Mouse (Mus musculus) heart, embryonic 12.5 days (tissue): ENCODE data around the gene Cnksr3. TPM values are rescaled to one million over a fixed set of nuclear protein-coding genes. Genes with fewer than 3 reads are reported as not detected.

Experiments used
- ATAC-seq: fragments of 200-750 bp; cut with Nextera tagmentation; 2 replicates; pipeline ENCODE4 v1.8.0; 2017; ENCODE audit warnings: moderate TSS enrichment, moderate library complexity; ENCODE audit not compliant: insufficient number of reproducible peaks, low FRiP score
- H3K27ac ChIP-seq: fragments of 300-500 bp; sonication (generic); 2 replicates; pipeline ENCODE4 v1.5.1; 2016; ENCODE audit warnings: mild to moderate bottlenecking, moderate library complexity; ENCODE audit not compliant: poor library complexity, severe bottlenecking
- H3K27me3 ChIP-seq: fragments of 300-500 bp; sonication (generic); replicated peaks from 2 replicates; pipeline ENCODE4 v1.6.1; 2016; ENCODE audit warnings: mild to moderate bottlenecking, moderate library complexity
- H3K36me3 ChIP-seq: fragments of 300-500 bp; sonication (generic); 2 replicates; pipeline ENCODE4 v1.6.1; 2016; ENCODE audit warnings: mild to moderate bottlenecking, moderate library complexity
- H3K4me1 ChIP-seq: fragments of 300-500 bp; sonication (generic); replicated peaks from 2 replicates; pipeline ENCODE4 v1.6.1; 2016; ENCODE audit warnings: mild to moderate bottlenecking
- H3K4me2 ChIP-seq: fragments of 300-500 bp; sonication (generic); 2 replicates; pipeline ENCODE4 v1.6.1; 2016; ENCODE audit warnings: mild to moderate bottlenecking, moderate library complexity
- H3K4me3 ChIP-seq: fragments of 300-500 bp; sonication (generic); 2 replicates; pipeline ENCODE4 v1.5.1; 2016; ENCODE audit warnings: mild to moderate bottlenecking
- H3K9ac ChIP-seq: fragments of 300-500 bp; sonication (generic); 2 replicates; pipeline ENCODE4 v1.6.1; 2016; ENCODE audit warnings: mild to moderate bottlenecking, moderate library complexity
- H3K9me3 ChIP-seq: fragments of 300-500 bp; sonication (generic); replicated peaks from 2 replicates; pipeline ENCODE4 v1.6.1; 2016; ENCODE audit warnings: mild to moderate bottlenecking, moderate library complexity
- WGBS: fragments of 180-500 bp; shearing (Covaris S2); methylation state at CpG from one replicate; pipeline ENCODE4 v1.1.7; 2016; 5-methylcytosine and 5-hydroxymethylcytosine counted together
- polyA plus RNA-seq: library from polyadenylated mRNA; unstranded; fragments of >200 nt; fragmentation: Nextera tagmentation; extraction: Ambion mirVana; gene quantifications from 2 replicates; pipeline ENCODE4 v1.2.1, GENCODE M21; 2016

The Cnksr3 gene
- polyA plus RNA-seq, 1 experiment from 2014 or later, result 7.0 TPM

DNA sequence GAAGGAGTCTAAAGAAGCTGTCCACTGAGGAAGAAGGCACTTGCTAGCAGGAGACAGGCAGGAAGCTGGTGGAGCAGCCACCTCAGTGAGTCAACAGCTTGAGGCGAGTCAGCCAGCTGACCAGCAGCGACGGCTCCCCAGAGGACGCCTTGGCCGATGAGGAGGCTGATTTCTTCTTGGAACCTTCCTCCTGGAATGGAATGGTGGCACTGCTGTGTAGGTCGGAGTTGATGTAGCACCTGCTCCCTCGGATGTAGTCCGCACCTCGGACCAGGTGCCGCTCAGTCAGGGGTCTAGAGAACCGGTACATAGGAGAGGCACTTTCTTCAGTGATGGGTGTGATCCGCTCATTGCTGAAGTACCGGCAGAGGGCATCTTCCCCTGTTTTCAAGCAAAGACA is 91.8 kb downstream of the Cnksr3 start:
- Histone ChIP-seq H3K9me3 (no peaks in the 10 kb centered on the region), H3K4me3 (no peak overlapping the region), H3K4me1 (peaks cover 14% of the 10 kb centered on the region), H3K4me2 (no peak overlapping the region), H3K27ac (no peak overlapping the region), H3K27me3 (no peaks in the 10 kb centered on the region), H3K9ac (no peak overlapping the region), H3K36me3 (peaks cover 26% of the 10 kb centered on the region)
- ATAC-seq, result no peak
- 90% methylated on average over 13 of the region's 13 CpGs for WGBS

DNA sequence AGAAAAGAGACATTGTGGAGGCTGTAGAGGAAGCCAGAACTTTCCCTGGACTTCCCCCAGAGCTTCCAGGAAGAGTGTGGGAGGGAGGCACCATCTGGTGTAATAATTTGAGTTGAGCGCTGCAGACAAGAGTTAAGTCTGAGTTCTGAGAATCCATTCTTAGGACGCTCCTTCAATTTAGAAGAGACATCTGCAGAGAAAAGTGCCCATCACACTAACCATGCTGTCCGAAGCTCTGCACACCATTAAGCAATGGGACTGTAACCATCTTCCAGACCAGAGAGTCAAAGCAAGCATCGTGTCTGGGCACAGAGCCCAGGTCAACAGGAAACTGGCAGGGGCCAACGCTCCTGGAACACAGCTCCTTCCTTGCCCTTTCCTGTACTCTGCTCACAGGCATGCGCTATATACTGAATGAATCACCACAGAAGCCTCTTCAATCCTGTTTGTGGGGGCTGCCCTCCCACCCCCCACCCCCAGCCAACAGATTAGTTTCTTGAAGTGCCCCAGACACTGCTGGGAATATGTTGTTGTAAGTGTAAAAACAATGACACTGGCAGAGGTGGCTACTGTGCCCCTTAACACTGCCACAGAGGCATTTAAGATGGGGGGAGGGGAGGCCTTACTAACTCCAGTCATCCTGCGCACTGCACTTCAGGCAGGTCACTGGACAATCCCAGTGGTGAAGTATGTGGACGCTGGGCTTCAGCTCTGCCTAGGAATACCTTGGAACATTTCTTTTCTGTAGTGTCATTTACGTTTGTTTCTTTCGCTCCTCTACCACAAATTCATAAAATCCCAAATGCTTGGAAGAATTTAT is 93.6 kb downstream of the Cnksr3 start:
- Histone ChIP-seq H3K4me2 (peak overlapping the region; percentile 12; the same call in 1 of the 2 replicates), H3K9ac (peak overlapping the region; percentile 30; the same call in 1 of the 2 replicates)

DNA sequence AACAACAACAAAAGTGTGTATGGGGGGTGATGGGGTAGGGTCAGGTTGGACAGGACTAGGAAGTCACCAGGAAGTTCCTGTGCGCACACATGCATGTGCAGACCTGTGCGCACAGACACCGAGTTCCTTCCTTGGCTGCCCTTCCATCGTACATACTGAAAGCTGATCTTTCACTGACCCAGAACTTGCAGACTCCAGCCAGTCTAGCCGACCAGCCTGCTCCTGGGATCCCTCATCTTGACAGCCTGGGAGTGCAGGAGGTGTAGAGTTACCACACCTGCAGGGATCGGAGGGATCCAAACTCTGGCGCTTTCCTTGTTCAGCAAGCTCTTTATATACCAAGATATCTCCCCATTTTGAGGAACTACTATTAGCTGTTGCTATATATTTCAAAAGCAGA is 94.3 kb downstream of the Cnksr3 start:
- ATAC-seq, result peak; percentile 39; the same call in 1 of the 2 replicates
- peaks cover 14% of the 10 kb centered on the region for H3K4me1 ChIP-seq
- H3K27me3 ChIP-seq, result no peaks in the 10 kb centered on the region
- peaks cover 22% of the 10 kb centered on the region for H3K36me3 ChIP-seq
- 46% methylated on average over 7 of the region's 7 CpGs for WGBS
- peak overlapping the region; percentile 81 for H3K27ac ChIP-seq
- H3K9me3 ChIP-seq, result no peaks in the 10 kb centered on the region
- H3K4me2 ChIP-seq, result no peak overlapping the region
- H3K9ac ChIP-seq, result no peak overlapping the region
- H3K4me3 ChIP-seq, result no peak overlapping the region

More for the DNA sequence above, 93.6 kb downstream of the Cnksr3 start:
- ATAC-seq, result peak; percentile 90
- Histone ChIP-seq H3K4me3 (no peak overlapping the region), H3K27ac (peak overlapping the region; percentile 81), H3K9me3 (no peaks in the 10 kb centered on the region), H3K36me3 (peaks cover 22% of the 10 kb centered on the region), H3K4me1 (peaks cover 14% of the 10 kb centered on the region), H3K27me3 (no peaks in the 10 kb centered on the region)
- WGBS, result 57% methylated on average over 10 of the region's 10 CpGs

DNA sequence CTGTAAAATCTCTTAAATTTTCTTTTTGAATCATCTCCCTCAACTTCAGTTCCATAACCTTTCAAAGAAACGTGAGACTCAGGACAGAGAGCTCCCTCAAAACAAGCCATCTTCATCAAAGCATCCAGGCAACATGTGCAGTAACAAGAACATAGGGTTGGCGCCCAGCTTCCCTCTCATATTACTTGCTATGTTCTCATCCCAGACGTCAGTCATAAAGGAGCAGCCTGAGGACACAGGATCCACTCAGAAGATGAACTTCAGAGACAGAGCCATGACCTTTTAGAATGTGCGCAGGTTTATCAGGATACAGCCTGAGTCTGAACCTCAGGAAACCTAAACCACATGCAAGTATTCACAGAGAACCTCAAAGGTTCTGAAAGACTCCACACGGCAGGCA is 97.2 kb downstream of the Cnksr3 start:
- no peak for ATAC-seq
- Histone ChIP-seq H3K36me3 (peaks cover 7% of the 10 kb centered on the region), H3K4me2 (no peak overlapping the region), H3K9me3 (no peaks in the 10 kb centered on the region), H3K4me3 (no peak overlapping the region), H3K27ac (no peak overlapping the region), H3K27me3 (no peaks in the 10 kb centered on the region), H3K9ac (no peak overlapping the region), H3K4me1 (peaks cover 14% of the 10 kb centered on the region)
- 79% methylated on average over 5 of the region's 5 CpGs for WGBS

DNA sequence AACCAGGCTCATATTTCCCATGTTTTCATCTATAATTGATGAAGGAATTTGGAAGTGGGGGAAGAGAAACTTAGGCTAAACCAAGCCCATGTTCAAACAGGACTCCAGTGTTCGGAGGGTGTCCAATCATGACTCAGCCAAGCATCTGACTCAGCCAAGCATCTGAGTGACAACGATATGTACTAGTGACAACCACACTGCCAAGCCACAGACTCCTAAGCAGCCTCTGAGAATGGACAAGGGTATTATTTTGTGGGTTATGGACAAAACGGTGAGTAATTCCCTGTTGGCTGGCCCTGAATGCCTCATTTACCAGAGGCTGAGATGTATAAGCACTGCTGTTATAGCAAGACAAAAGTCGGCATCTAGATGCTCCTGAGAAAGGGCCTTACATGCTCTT is 98.3 kb downstream of the Cnksr3 start:
- H3K4me2 ChIP-seq, result no peak overlapping the region
- no peak for ATAC-seq
- WGBS, result 78% methylated on average over 4 of the region's 4 CpGs
- H3K4me3 ChIP-seq, result no peak overlapping the region
- peaks cover 4% of the 10 kb centered on the region; the same call in 1 of the 2 replicates for H3K36me3 ChIP-seq
- peaks cover 12% of the 10 kb centered on the region for H3K4me1 ChIP-seq
- H3K27ac ChIP-seq, result no peak overlapping the region
- no peak overlapping the region for H3K9ac ChIP-seq
- no peaks in the 10 kb centered on the region for H3K9me3 ChIP-seq
- no peaks in the 10 kb centered on the region for H3K27me3 ChIP-seq

DNA sequence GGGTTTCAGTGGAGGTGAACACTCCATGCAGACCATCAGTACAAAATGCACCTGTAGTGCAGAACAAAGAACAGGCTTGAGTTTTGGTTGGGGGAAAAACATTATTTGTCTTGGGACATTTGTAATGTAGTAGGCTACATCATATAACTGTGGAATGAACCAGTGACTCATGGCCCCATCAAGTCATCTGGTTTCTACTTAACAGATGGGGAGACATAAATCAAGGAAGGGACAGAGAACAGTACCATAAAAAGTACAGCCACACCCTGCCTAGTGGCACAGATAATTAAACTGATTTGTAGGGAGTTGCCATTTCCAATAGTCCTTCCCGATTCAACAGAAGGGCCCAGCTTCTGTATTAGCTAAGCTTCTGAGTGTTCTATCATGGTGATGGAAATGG is 98.9 kb downstream of the Cnksr3 start:
- no peak overlapping the region for H3K4me3 ChIP-seq
- H3K9me3 ChIP-seq, result no peaks in the 10 kb centered on the region
- no peak for ATAC-seq
- peaks cover 6% of the 10 kb centered on the region for H3K4me1 ChIP-seq
- no peak overlapping the region for H3K9ac ChIP-seq
- no peak overlapping the region for H3K4me2 ChIP-seq
- H3K27me3 ChIP-seq, result no peaks in the 10 kb centered on the region
- 90% methylated on average over 1 of the region's 1 CpGs for WGBS
- H3K36me3 ChIP-seq, result peaks cover 4% of the 10 kb centered on the region; the same call in 1 of the 2 replicates
- no peak overlapping the region for H3K27ac ChIP-seq

DNA sequence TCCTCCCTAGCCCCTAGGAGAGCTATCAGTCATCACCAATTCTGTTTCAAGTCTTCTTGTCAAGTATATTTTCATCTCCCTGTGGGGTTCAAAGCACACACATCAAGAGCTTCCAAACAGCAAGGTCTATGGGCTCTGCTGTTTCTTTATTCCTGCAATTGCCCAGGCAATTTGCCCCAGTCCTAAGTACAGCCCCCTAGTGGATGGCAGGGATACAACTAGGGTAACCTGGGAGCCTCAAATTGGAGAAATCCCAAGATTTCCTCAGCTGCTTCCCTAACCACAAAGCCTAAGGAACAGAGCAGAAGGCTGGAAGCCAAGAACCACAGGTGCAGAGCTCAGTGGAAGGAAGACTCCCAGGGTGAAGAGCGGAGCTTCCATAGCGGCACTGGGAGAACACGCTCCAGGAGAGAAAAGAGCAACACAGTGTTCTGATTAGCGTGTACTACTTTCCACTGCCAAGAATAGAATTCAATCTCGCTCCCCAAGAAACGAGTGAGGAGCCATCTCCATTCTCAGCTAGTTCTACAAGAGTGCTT is 100.5 kb downstream of the Cnksr3 start:
- H3K4me2 ChIP-seq, result no peak overlapping the region
- peaks cover 1% of the 10 kb centered on the region; the same call in 1 of the 2 replicates for H3K36me3 ChIP-seq
- no peaks in the 10 kb centered on the region for H3K27me3 ChIP-seq
- no peak overlapping the region for H3K4me3 ChIP-seq
- H3K27ac ChIP-seq, result no peak overlapping the region
- ATAC-seq, result no peak
- peaks cover 6% of the 10 kb centered on the region; the same call in 1 of the 2 replicates for H3K9me3 ChIP-seq
- H3K9ac ChIP-seq, result no peak overlapping the region
- 72% methylated on average over 6 of the region's 6 CpGs for WGBS
- no peaks in the 10 kb centered on the region for H3K4me1 ChIP-seq

DNA sequence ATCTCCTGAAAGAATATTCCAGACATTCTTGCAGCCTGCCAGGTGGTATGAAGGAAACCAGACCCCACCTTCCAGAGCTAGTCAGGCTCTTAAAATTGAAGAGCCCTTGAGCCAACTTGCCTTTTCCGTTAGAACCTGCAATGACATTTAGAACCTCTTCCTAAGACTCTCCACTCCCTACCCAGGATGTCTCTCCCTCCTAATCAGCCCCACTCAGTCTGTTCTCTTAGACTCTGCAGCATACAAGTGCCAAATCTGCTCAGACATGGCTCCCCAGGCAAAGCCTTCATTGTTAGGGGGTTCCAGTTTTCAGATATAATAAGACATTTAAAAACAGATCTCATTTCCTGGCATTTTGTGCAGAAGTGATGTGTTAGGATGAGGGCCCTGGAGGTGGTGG is 108.2 kb downstream of the Cnksr3 start:
- no peak for ATAC-seq
- Histone ChIP-seq H3K4me3 (no peak overlapping the region), H3K4me1 (no peaks in the 10 kb centered on the region), H3K9me3 (peaks cover 12% of the 10 kb centered on the region), H3K9ac (no peak overlapping the region), H3K4me2 (no peak overlapping the region), H3K36me3 (no peaks in the 10 kb centered on the region), H3K27me3 (no peaks in the 10 kb centered on the region), H3K27ac (no peak overlapping the region)
- 52% methylated on average over 1 of the region's 1 CpGs for WGBS

DNA sequence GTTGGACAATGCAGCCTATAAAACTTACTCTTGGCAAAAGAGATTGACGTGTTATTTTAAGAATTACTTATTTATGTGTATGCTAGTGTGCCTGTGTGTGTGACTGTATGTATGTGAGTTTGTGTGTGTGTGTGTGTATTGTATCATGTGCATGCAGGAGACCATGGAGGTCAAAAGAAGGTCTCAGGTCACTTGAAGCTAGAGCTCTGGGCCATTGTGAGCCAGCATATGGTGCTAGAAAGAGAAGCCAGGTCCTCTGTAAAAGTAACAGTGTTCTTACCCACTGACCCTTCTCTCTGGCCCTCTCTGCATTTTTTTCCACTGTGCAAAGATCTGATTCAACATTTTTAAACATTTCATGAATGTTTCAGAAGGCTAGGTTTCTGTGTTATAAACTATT is 134.1 kb downstream of the Cnksr3 start:
- Histone ChIP-seq H3K4me3 (no peak overlapping the region), H3K36me3 (no peaks in the 10 kb centered on the region), H3K9me3 (no peaks in the 10 kb centered on the region), H3K9ac (no peak overlapping the region), H3K27ac (no peak overlapping the region), H3K27me3 (no peaks in the 10 kb centered on the region), H3K4me1 (0 out of 2 replicates have a peak, but pooled peaks cover 7% of the 10 kb centered on the region), H3K4me2 (no peak overlapping the region)
- WGBS, result 67% methylated on average over 1 of the region's 1 CpGs
- no peak for ATAC-seq

DNA sequence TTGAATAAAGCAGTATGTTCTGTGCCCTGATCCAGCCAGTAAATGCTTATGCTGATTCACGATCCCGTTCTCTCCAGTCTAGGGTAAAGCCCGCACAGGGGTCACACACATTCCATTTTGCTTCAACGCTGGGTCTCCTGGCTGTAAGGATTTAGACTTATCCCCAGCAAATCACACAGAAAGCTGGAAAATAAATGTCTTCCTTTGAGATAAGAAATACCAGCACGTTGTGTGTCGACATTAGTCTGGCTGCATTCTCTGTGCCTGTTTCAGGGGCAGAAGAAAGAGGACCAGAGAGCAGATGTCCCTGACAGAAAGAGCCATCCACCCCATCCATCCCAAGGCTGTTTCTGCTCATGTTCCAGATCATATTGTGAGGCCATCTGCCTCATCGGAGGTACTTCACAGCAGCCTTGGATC is 134.6 kb downstream of the Cnksr3 start:
- Histone ChIP-seq H3K9ac (no peak overlapping the region), H3K9me3 (no peaks in the 10 kb centered on the region), H3K27me3 (no peaks in the 10 kb centered on the region), H3K4me1 (0 out of 2 replicates have a peak, but pooled peaks cover 7% of the 10 kb centered on the region), H3K36me3 (no peaks in the 10 kb centered on the region), H3K4me3 (no peak overlapping the region), H3K4me2 (no peak overlapping the region), H3K27ac (no peak overlapping the region)
- WGBS, result 57% methylated on average over 7 of the region's 7 CpGs
- ATAC-seq, result no peak

DNA sequence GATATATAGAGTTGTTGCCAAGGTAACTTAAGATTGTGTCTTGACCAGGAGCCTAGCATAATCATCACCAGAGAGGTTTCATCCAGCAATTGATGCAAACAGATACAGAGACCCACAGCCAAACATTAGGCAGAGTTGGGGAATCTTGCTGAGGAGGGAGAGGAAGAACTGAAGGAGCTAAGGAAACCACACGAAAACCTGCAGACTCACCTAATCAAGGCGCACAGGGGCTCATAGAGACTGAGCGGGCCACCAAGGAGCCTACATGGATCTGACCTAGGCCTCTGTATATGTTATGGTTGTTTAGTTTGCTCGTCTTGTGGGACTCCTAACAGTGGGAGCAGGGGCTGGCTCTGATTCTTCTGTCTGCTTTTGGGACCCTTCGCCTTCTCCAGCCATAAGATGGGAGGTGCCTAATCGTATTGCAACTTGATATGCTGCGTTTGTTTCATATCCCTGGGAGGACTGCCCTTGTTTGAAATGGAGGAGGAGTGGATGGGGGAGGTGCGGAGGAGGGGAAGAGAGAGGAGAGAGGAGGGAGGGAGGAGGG is 135.3 kb downstream of the Cnksr3 start:
- ATAC-seq, result no peak
- Histone ChIP-seq H3K4me2 (no peak overlapping the region; the same call in 1 of the 2 replicates), H3K4me1 (0 out of 2 replicates have a peak, but pooled peaks cover 7% of the 10 kb centered on the region), H3K9ac (no peak overlapping the region), H3K9me3 (no peaks in the 10 kb centered on the region), H3K36me3 (no peaks in the 10 kb centered on the region), H3K27ac (no peak overlapping the region), H3K4me3 (no peak overlapping the region), H3K27me3 (no peaks in the 10 kb centered on the region)
- 53% methylated on average over 7 of the region's 8 CpGs for WGBS
